Mouse (Mus musculus) embryonic facial prominence, embryonic 14.5 days (tissue): Measurements from ENCODE around the gene Col4a5. TPM values are rescaled to one million over a fixed set of nuclear protein-coding genes. Genes with fewer than 3 reads are reported as not detected.

Experiments used
- polyA plus RNA-seq: library from polyadenylated mRNA; unstranded; fragments of >200 nt; fragmentation: Nextera tagmentation; extraction: Ambion mirVana; gene quantifications from 2 replicates; pipeline ENCODE4 v1.2.1, GENCODE M21; 2014

Gene Col4a5
- polyA plus RNA-seq, 1 experiment from 2014 or later, result 14.2 TPM

Other genes starting within 250 kb of the Col4a5 start
- 1.8 TPM in 2 replicates for gene Col4a6, start 1.3 kb upstream of the Col4a5 start, polyA plus RNA-seq
- gene Irs4, start 249.9 kb downstream of the Col4a5 start, polyA plus RNA-seq, result 2.4 and 3.4 TPM in 2 replicates